Mouse (Mus musculus): Measurements from ENCODE around the gene Abcc3. TPM values are rescaled to one million over a fixed set of nuclear protein-coding genes. Genes with fewer than 3 reads are reported as not detected.

Gene Abcc3
- polyA plus RNA-seq, 1 experiment from 2014 or later = 1.1 TPM

DNA sequence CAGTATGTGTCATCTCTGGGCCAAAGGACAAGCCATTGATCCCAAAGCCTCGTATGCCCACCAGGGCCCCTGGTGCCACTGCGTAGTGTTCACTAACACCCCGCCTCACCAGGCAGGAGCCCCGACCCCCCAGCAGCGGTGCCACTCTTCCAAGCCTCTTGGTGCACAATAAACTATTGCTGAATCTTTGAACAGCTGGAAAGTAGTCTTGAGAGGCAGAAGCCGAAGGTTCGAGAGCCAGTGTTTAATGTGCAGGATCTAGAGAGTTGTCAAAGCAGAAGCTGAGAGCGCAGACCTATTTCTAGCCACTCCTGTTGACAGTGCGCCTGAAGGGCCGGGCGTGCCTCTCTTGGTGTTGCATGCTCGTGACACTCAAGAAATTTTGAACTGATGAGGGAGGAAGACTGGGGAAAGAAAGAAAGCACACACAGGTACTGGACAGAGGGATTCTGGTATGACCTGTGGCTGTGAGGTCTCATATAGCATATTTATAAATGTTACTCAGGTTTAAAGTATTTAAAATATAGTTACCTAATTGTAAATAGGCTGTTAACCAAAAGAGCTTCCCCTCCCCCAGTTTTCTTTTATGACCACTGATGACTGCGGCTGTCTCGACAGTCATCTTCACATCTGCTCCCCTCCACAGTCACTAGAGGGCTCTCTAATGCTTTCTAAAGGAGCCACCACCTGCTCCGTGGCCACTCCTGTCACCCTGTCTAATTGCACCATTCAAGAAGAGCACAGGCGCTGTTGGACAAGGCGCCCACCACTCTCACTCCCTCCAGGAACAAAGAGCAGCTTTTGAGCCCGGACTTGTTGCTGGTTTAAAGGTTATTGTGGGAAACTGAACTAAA lies 52.8 kb downstream of the Abcc3 start:
- Histone ChIP-seq H3K4me1 (replicated peaks) (peaks cover 20% of the 10 kb centered on the region), H3K27ac (no peak overlapping the region), H3K4me3 (no peak overlapping the region), H3K27me3 (no peaks in the 10 kb centered on the region), H3K9me3 (replicated peaks) (no peaks in the 10 kb centered on the region), H3K9ac (no peak overlapping the region), H3K4me2 (no peak overlapping the region), H3K36me3 (peaks cover 52% of the 10 kb centered on the region)
- 51% methylated on average over 18 of the region's 18 CpGs for WGBS
- ATAC-seq (replicated peaks; ENCODE audit: insufficient number of reproducible peaks, insufficient read depth, low FRiP score, low read depth) = no peak

DNA sequence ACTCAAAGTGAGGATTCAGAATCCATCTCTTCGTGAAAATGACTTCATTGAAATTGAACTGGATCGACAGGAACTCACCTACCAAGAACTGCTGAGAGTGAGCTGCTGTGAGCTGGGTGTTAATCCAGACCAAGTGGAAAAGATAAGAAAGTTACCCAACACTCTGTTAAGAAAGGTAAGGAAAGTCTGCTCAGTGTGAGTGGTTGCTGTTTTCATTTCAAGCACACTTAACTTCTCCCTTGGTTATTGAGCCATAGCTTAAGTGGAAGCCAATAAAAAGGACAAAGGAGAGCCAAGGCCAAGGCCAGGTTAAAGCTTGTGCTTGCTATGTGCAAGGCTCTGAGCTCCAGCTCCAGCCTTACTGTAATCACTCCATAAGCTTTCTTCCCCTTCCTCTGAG lies 54.5 kb downstream of the Abcc3 start:
- peaks cover 59% of the 10 kb centered on the region for H3K36me3 ChIP-seq
- no peak overlapping the region for H3K4me2 ChIP-seq
- no peaks in the 10 kb centered on the region for H3K9me3 ChIP-seq (replicated peaks)
- no peak overlapping the region for H3K9ac ChIP-seq
- 77% methylated on average over 2 of the region's 2 CpGs for WGBS
- H3K4me3 ChIP-seq = no peak overlapping the region
- no peaks in the 10 kb centered on the region for H3K27me3 ChIP-seq
- no peak overlapping the region for H3K27ac ChIP-seq
- no peak for ATAC-seq (replicated peaks; ENCODE audit: insufficient number of reproducible peaks, insufficient read depth, low FRiP score, low read depth)
- peaks cover 25% of the 10 kb centered on the region for H3K4me1 ChIP-seq (replicated peaks)

DNA sequence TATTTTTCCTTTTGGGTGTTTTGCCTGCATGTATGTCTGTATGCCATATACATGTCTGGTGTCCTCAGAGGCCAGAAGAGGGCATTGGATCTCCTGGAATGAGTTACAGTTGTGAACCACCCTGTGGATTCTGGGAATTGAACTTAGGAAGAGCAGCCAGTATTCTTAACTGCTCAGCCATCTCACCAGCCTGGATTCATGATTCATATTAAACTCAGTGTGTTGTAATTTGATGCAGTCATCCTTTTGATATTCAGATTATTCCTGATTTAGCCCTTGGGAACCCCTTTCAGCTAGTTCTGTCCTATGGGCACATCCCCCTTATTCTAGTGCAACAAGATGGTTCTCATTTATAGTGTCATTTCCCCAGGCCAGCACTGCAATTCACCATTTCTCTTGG lies 56.2 kb downstream of the Abcc3 start:
- Histone ChIP-seq H3K9me3 (replicated peaks) (no peaks in the 10 kb centered on the region), H3K27me3 (no peaks in the 10 kb centered on the region), H3K4me1 (replicated peaks) (peaks cover 16% of the 10 kb centered on the region), H3K9ac (no peak overlapping the region), H3K36me3 (peaks cover 59% of the 10 kb centered on the region), H3K4me2 (no peak overlapping the region), H3K27ac (no peak overlapping the region), H3K4me3 (no peak overlapping the region)
- no peak for ATAC-seq (replicated peaks; ENCODE audit: insufficient number of reproducible peaks, insufficient read depth, low FRiP score, low read depth)

DNA sequence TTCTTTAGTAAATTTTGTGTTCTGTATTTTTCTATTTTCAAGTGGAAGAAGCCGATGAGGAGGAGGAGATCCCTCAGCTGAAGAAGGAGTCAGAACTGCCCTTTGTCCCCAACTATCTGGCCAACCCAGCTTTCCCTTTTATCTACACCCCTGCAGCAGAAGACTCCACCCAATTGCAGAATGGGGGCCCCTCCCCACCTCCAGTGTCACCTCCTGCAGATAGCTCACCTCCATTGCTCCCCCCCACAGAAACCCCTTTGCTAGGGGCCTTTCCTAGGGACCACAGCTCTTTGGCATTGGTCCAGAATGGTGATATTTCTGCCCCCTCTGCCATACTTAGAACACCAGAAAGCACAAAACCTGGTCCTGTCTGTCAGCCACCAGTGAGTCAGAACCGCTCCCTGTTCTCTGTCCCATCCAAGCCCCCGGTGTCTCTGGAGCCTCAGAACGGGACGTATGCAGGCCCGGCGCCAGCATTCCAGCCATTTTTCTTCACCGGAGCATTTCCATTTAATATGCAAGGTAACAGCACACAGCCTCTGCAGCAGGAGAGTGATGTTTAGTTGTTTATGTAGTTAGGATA lies 58.3 kb downstream of the Abcc3 start:
- no peak for ATAC-seq (replicated peaks; ENCODE audit: insufficient number of reproducible peaks, insufficient read depth, low FRiP score, low read depth)
- Histone ChIP-seq H3K9ac (no peak overlapping the region), H3K36me3 (peaks cover 42% of the 10 kb centered on the region), H3K27me3 (no peaks in the 10 kb centered on the region), H3K9me3 (replicated peaks) (no peaks in the 10 kb centered on the region), H3K27ac (no peak overlapping the region), H3K4me2 (no peak overlapping the region), H3K4me3 (no peak overlapping the region), H3K4me1 (replicated peaks) (peaks cover 26% of the 10 kb centered on the region)
- WGBS = 63% methylated on average over 8 of the region's 8 CpGs

DNA sequence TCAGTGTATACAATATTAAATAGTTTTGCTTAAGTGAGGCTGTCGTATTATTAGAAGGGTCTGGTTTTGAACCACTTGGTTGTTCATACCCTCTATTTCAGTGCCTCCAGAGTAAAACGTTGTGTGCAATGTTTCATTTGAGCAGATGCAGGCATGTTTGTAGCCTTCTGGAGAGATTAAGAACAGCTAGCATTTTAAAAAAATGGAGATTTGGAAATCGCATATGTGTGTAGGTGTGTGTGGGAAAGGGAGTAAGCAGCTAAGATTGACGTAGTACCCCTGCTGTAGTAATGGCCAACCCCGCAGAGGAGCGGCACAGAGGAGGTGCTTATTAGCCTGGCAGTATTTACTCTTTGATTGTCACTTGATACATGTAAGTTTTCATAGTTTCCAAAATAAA lies 60.1 kb downstream of the Abcc3 start:
- Histone ChIP-seq H3K4me1 (replicated peaks) (peaks cover 34% of the 10 kb centered on the region), H3K36me3 (peaks cover 24% of the 10 kb centered on the region), H3K27me3 (no peaks in the 10 kb centered on the region), H3K4me2 (no peak overlapping the region), H3K9ac (no peak overlapping the region), H3K4me3 (no peak overlapping the region), H3K27ac (no peak overlapping the region), H3K9me3 (replicated peaks) (no peaks in the 10 kb centered on the region)
- ATAC-seq (replicated peaks; ENCODE audit: insufficient number of reproducible peaks, insufficient read depth, low FRiP score, low read depth) = no peak
- 83% methylated on average over 6 of the region's 6 CpGs for WGBS

DNA sequence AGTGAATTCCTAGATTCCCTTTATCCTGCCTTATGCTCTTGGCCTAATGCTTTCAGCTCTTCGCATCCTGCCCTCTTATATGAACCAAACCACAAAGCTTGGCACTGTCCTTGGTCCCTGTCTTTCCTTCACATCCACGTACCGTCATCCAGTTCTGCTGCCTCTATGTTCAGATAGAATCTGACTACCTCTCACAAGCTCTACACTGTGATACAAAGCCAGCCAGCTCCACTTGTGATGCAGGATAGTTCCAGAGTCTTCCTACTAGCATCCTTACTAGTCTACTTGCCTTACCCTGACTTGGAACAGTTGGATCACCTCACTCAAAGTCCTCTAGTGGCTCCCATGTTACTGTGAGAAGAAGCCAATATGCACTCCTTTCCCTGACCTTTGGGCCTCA lies 62.6 kb downstream of the Abcc3 start:
- H3K9ac ChIP-seq = no peak overlapping the region; the same call in 1 of the 2 replicates
- ATAC-seq (replicated peaks; ENCODE audit: insufficient number of reproducible peaks, insufficient read depth, low FRiP score, low read depth) = no peak
- no peak overlapping the region for H3K27ac ChIP-seq
- H3K4me1 ChIP-seq (replicated peaks) = peaks cover 41% of the 10 kb centered on the region
- H3K27me3 ChIP-seq = no peaks in the 10 kb centered on the region
- no peak overlapping the region for H3K4me2 ChIP-seq
- H3K4me3 ChIP-seq = no peak overlapping the region
- 82% methylated on average over 3 of the region's 3 CpGs for WGBS
- H3K9me3 ChIP-seq (replicated peaks) = no peaks in the 10 kb centered on the region
- peaks cover 9% of the 10 kb centered on the region for H3K36me3 ChIP-seq

DNA sequence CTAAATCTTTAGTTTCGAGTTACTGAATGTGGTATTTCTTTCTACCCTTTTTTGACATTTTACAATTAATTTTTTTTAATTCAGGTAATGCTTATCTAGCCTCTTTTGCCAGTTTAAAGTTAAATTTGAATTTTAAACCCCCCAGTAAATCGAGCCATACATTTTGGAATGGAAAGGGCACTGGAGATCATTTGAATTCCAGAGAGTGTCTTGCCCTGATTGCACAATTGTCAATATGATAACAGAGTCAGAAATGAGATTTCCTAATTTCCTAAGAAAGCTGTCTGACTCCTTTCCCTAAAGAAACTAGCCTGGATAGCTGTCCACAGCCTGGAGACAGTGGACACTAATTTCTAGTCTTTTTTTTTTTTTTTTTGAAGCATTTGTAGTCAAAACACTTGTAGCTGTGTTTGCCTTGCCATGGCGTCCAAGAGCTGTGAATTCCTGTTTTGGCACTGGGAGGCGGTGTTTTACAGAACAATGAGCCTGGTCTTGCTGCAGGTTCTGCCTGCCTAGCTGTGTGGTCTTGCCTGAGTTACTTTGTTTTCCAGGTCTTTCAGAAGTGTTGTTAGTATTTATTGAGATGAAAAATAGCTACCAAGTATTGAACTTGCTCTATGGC lies 63.4 kb downstream of the Abcc3 start:
- peaks cover 3% of the 10 kb centered on the region for H3K36me3 ChIP-seq
- H3K27ac ChIP-seq = peak overlapping the region; percentile 98
- WGBS = 42% methylated on average over 4 of the region's 4 CpGs
- peaks cover 38% of the 10 kb centered on the region for H3K4me1 ChIP-seq (replicated peaks)
- no peak for ATAC-seq (replicated peaks; ENCODE audit: insufficient number of reproducible peaks, insufficient read depth, low FRiP score, low read depth)
- H3K9ac ChIP-seq = no peak overlapping the region
- H3K9me3 ChIP-seq (replicated peaks) = no peaks in the 10 kb centered on the region
- peak overlapping the region; percentile 66 for H3K4me2 ChIP-seq
- no peaks in the 10 kb centered on the region for H3K27me3 ChIP-seq
- H3K4me3 ChIP-seq = peak overlapping the region; percentile 89; the same call in 1 of the 2 replicates

DNA sequence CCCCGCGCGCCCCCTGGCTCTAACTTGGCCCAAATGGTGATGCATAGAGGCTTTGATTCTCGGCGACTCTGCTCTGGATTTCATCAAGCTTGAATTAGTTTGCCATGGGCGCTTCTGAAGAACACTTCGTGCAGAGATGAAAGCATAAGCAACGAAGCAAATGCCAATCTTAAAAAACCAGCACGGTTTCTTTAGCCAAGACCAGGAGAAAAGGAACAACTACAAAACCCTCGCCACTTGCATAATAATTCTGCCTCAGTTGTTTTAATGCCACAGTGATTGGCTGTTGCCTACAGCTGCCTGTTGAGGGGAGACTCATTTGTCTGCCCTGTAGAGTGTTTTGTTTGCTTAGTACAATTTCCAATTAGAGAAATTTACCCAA lies 64.2 kb downstream of the Abcc3 start:
- ATAC-seq (replicated peaks; ENCODE audit: insufficient number of reproducible peaks, insufficient read depth, low FRiP score, low read depth) = no peak
- no peaks in the 10 kb centered on the region for H3K27me3 ChIP-seq

DNA sequence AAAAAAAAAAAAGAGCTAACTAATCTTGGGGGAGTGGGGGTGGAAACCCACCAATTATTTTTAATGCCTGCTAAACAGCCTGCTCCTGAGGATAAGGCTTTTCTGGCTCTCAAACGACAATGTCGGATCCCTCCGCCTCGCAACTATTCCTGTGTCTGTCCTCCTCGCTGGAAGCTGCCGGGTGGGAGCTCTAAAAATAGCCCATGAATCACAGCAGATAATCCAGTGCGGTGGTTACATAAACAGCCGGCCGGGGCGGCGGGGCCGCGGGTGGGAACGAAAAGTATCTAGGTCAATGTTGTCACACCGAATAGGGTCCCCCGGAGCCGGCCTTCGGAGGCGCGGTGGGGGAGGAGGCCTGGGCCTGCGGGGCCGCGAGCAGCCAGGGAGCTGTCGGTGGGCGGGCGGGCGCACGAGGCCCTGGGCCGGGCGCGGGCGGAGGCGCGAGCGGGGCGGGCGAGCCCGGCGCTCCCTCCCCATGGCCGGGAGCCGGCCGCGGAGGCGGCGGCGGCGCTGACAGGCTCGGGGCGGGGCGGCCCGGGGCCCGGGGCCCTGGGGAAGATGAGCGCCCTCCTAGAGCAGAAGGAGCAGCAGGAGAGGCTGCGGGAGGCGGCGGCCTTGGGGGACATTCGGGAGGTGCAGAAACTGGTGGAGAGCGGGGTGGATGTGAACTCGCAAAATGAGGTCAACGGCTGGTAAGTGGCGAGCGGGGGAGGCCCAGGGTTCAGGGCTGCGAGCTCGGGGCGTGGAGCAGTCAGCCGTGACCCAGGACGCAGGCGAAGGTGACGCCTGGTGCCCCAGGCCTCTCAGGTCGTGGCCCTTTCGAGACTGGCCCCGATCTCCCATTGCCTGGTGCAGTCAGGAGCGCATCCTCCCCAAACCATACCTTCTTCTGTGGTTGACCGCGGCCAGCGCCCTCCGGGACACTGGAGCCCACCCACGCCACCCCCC lies 64.8 kb downstream of the Abcc3 start, which contains the start of gene Ankrd40:
TSS of gene Ankrd40 (plus strand) at position 309 of the 951 bp plus-strand sequence.
- H3K27ac ChIP-seq = peak within 1 kb of the TSS; percentile 98
- peak; percentile 91 for ATAC-seq (replicated peaks; ENCODE audit: insufficient number of reproducible peaks, insufficient read depth, low FRiP score, low read depth)
- no peaks in the 10 kb centered on the region for H3K9me3 ChIP-seq (replicated peaks)
- peak within 1 kb of the TSS; percentile 89 for H3K4me3 ChIP-seq
- H3K4me2 ChIP-seq = peak within 1 kb of the TSS; percentile 66
- H3K9ac ChIP-seq = peak within 1 kb of the TSS; percentile 97
- H3K36me3 ChIP-seq = no peaks in the 10 kb centered on the region
- peaks cover 31% of the 10 kb centered on the region for H3K4me1 ChIP-seq (replicated peaks)
- H3K27me3 ChIP-seq = no peaks in the 10 kb centered on the region
- WGBS = under 1% methylated on average over 66 of the region's 78 CpGs

More for the DNA sequence above, 64.2 kb downstream of the Abcc3 start:
- Histone ChIP-seq H3K9me3 (replicated peaks) (no peaks in the 10 kb centered on the region), H3K27ac (peak overlapping the region; percentile 98), H3K4me2 (peak overlapping the region; percentile 66), H3K4me3 (peak overlapping the region; percentile 89), H3K9ac (peak overlapping the region; percentile 97), H3K36me3 (no peaks in the 10 kb centered on the region), H3K4me1 (replicated peaks) (peaks cover 33% of the 10 kb centered on the region)
- WGBS = 2% methylated on average over 10 of the region's 10 CpGs

DNA sequence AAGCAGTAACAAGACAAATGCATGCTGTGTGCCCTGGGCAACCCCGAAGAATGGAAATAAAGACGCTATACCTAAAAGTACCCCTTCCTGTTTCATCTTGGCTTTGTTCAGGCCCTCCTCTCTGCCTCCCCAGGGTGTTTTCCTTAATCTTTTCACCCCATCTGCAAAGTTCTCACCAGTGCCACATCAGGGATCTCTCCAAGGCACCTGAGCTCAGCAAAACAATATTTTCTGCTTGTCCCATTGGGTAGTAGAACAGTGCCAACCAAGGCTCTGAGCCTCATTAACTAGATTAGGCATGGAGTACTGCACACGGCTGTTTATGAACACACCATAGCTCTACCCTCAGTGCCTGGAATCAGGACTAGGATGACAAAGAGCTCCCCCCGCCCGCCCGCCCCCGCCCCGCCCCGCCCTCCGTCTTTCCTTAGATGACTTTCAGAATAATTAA lies 65.8 kb downstream of the Abcc3 start:
- peak overlapping the region; percentile 89 for H3K4me3 ChIP-seq
- H3K9me3 ChIP-seq (replicated peaks) = no peaks in the 10 kb centered on the region
- peaks cover 34% of the 10 kb centered on the region for H3K4me1 ChIP-seq (replicated peaks)
- WGBS = 7% methylated on average over 10 of the region's 10 CpGs
- H3K27me3 ChIP-seq = no peaks in the 10 kb centered on the region
- H3K4me2 ChIP-seq = peak overlapping the region; percentile 66
- no peaks in the 10 kb centered on the region for H3K36me3 ChIP-seq
- peak overlapping the region; percentile 30; the same call in 1 of the 2 replicates for H3K9ac ChIP-seq
- no peak for ATAC-seq (replicated peaks; ENCODE audit: insufficient number of reproducible peaks, insufficient read depth, low FRiP score, low read depth)
- H3K27ac ChIP-seq = peak overlapping the region; percentile 98
